Mouse (Mus musculus) olfactory bulb, adult 2 months (tissue): ENCODE results near the gene Daxx. TPM values are rescaled to one million over a fixed set of nuclear protein-coding genes. Genes with fewer than 3 reads are reported as not detected.

Source experiments
- H3K27ac ChIP-seq: fragments of 200-500 bp; 2 replicates; pipeline ENCODE4 v1.5.1; 2012; ENCODE audit warnings: low read depth, low read length; ENCODE audit not compliant: insufficient read depth
- H3K4me1 ChIP-seq: fragments of 200-500 bp; 2 replicates; pipeline ENCODE4 v1.6.1; 2012; ENCODE audit warnings: low read length; ENCODE audit not compliant: control insufficient read depth, insufficient read depth
- H3K4me3 ChIP-seq: fragments of 200-500 bp; 2 replicates; pipeline ENCODE4 v1.5.1; 2012; ENCODE audit warnings: mild to moderate bottlenecking, low read depth, low read length, moderate library complexity; ENCODE audit not compliant: insufficient read depth
- CTCF ChIP-seq: fragments of 200-500 bp; IDR thresholded peaks from 2 replicates; pipeline ENCODE4 v1.5.1; 2012; ENCODE audit warnings: low read depth, mild to moderate bottlenecking, low read length, moderate library complexity; ENCODE audit not compliant: insufficient read depth
- POLR2A ChIP-seq: fragments of 200-500 bp; IDR thresholded peaks from 2 replicates; pipeline ENCODE4 v1.6.1; 2012; ENCODE audit warnings: mild to moderate bottlenecking, low read depth, low read length, moderate library complexity; ENCODE audit not compliant: insufficient read depth
- WGBS: fragments of 180-500 bp; shearing (Covaris S2); methylation state at CpG from one replicate; pipeline ENCODE4 v1.1.7; 2018; 5-methylcytosine and 5-hydroxymethylcytosine counted together
- polyA plus RNA-seq: library from polyadenylated mRNA; stranded (reverse); fragments of >200 nt; gene quantifications from 2 replicates; pipeline ENCODE4 v1.2.4, GENCODE M21; 2012; ENCODE audit warnings: low replicate concordance; ENCODE audit not compliant: missing spikeins, insufficient read depth, insufficient read length

Daxx gene
- polyA plus RNA-seq, 1 experiment, result not detected

DNA sequence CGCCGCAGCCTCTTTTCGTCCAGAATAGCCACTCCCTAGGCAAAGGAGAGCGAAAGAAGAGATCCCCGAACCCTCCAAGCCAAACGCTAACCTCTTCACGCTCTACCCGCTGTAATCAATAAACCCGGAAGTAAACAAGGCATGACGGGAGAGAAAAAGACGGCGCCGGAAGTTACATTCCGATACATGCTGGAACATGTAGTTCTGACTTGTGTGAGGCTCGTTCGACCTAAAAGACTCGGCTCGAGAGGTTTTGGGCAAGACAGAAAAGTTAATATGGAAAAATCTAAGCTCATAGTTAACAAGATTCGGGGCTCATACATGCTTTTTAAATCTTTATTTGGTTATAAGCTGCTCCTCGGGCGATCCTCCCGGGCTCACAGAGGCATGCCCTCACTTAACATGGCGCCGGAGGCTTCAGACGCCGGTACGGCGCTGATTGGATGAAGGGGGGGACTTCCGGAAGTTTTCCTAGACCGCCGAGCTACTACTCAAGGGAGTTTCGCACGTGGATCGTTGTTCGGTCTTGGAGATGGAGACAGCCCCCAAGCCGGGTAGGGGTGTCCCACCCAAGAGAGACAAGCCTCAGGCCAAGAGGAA is 31.1 kb downstream of the Daxx start, which contains the start of the genes Pfdn6 and Wdr46:
TSS of gene Pfdn6 (minus strand) at position 138 of the 600 bp plus-strand sequence.
TSS of gene Wdr46 (plus strand) at position 455 of the 600 bp plus-strand sequence.
- TF ChIP-seq POLR2A (peak; percentile 42; the same call in 1 of the 2 replicates), CTCF (no peak)
- Histone ChIP-seq H3K4me1 (peaks cover 20% of the 10 kb centered on the region), H3K27ac (peak within 1 kb of the TSS; percentile 40; the same call in 1 of the 2 replicates), H3K4me3 (peak within 1 kb of the TSS; percentile 77)
- under 1% methylated on average over 36 of the region's 36 CpGs for WGBS

DNA sequence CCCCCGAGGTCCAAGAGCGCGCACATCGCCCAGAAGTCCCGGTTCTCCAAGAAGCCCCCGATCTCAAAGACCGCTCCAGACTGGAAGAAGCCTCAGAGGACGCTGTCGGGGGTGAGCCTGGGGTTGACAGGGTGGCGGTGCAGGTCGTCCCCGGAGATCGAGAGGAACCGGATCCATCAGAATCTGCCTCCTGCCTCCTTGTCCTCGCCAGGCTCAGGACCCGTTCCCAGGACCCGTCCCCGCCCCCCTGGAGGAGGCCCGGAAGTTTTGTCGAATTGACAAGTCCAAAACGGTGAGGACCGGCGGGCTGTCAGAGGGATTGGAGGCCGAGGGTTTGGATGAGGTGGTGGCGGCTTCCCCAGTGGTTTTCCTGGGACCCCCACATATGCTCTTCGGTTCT is 31.8 kb downstream of the Daxx start:
- no peak overlapping the region for H3K27ac ChIP-seq
- H3K4me3 ChIP-seq, result peak overlapping the region; percentile 77
- TF ChIP-seq POLR2A (no peak), CTCF (no peak)
- H3K4me1 ChIP-seq, result peaks cover 20% of the 10 kb centered on the region
- WGBS, result 4% methylated on average over 26 of the region's 26 CpGs

DNA sequence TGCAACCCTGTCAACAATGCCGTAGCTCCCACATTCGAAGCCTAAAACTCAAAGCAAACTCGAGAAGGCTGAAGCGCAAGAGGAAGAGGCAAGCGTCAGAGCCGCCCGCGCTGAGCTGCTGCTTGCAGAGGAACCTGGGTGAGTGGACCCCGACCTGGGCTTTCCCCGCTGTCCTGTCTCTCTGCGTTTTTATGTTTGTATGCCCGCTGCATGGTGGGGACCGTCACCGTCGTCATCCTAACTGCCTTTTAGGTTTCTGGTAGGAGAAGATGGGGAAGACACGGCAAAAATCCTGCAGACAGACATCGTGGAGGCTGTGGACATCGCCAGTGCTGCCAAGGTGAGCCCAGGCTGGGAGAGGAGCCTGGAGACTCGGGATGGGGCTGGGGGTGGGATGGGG is 32.2 kb downstream of the Daxx start:
- Histone ChIP-seq H3K4me1 (peaks cover 20% of the 10 kb centered on the region), H3K27ac (no peak overlapping the region), H3K4me3 (peak overlapping the region; percentile 77)
- WGBS, result 59% methylated on average over 19 of the region's 19 CpGs
- TF ChIP-seq CTCF (no peak), POLR2A (no peak)

DNA sequence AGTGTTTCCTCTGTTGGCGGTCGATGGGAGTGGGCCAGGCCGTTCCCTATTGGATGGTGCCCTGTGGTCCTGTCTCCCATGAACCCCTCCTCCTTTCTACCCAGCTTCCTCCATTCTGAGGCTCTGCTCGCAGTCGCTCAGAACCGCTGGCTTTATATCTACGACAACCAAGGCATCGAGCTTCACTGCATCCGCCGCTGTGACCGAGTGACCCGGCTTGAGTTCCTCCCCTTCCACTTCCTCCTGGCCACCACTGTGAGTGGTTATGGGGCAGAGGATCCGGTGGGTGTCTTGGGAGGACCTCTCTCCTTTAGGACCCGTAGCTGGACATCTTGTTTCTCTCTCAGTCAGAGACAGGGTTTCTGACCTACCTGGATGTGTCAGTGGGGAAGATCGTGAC is 34.2 kb downstream of the Daxx start:
- no peak for TF ChIP-seq POLR2A
- no peak for TF ChIP-seq CTCF

DNA sequence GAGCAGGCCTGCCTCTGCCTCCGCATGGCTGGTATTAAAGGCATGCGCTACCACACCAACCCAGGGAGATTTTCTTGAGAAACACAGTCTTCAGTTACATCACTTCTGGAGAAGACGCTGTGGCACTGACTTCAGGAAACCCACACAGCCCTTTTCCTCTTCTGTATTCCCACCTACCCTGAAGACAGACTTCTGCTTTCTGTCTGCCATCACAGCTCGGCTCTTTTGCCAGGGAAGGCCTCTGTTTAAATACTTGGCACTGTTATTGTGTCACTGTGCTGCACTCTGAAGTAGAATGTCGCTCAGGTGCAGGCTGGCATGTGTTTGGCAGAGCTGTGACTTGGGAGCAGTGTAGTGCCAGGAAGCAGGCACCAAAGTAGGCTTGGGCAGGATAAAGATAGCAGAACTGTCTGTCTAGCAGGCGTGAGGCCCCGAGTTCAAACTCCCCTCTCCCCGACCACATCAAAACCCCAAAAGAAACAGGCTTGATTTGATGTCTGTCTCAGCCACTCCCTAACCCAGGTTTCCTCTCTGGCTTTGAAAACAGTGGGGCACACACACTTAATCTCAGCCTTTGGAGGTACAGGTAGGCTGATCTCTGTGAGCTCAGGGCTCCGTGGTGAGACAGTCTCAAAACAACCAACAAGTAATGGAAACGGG is 38.3 kb downstream of the Daxx start:
- WGBS, result 89% methylated on average over 10 of the region's 10 CpGs

More for the DNA sequence above, 34.2 kb downstream of the Daxx start:
- Histone ChIP-seq H3K27ac (no peak overlapping the region), H3K4me1 (peaks cover 20% of the 10 kb centered on the region), H3K4me3 (no peak overlapping the region)
- WGBS, result 92% methylated on average over 15 of the region's 15 CpGs

DNA sequence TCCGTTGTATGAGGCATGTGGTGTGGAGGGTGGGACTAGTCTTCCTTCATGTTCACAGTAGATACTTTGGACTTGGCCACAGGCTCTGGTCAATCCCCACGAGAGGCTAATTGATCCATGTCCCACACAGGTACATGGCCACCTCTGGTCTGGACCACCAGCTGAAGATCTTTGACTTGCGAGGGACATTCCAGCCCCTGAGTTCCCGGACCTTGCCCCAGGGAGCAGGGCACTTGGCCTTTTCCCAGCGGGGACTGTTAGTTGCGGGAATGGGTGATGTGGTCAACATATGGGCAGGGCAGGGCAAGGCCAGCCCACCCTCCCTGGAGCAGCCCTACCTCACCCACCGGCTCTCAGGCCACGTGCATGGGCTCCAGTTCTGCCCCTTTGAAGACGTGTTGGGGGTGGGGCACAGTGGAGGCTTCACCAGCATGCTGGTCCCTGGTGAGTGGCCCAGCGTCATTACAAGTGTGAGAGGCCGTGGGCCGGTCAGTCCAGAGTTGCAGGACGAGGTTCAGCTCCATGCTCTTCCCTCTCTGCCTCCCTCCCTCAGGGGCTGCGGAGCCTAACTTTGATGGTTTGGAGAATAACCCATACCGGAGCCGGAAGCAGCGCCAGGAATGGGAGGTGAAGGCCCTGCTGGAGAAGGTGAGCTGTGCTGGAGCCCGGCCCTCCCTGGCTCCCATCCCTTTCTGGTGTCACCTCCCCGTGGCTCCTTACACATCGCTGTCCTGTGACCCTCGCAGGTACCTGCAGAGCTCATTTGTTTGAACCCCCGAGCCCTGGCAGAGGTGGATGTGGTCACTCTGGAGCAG is 39.1 kb downstream of the Daxx start:
- 87% methylated on average over 22 of the region's 22 CpGs for WGBS
- H3K27ac ChIP-seq, result no peak overlapping the region
- peaks cover 27% of the 10 kb centered on the region for H3K4me1 ChIP-seq
- TF ChIP-seq CTCF (no peak), POLR2A (no peak)
- H3K4me3 ChIP-seq, result no peak overlapping the region

More for the DNA sequence above, 38.3 kb downstream of the Daxx start:
- no peak for TF ChIP-seq CTCF
- no peak for TF ChIP-seq POLR2A
- Histone ChIP-seq H3K27ac (no peak overlapping the region), H3K4me3 (no peak overlapping the region), H3K4me1 (peaks cover 27% of the 10 kb centered on the region)

DNA sequence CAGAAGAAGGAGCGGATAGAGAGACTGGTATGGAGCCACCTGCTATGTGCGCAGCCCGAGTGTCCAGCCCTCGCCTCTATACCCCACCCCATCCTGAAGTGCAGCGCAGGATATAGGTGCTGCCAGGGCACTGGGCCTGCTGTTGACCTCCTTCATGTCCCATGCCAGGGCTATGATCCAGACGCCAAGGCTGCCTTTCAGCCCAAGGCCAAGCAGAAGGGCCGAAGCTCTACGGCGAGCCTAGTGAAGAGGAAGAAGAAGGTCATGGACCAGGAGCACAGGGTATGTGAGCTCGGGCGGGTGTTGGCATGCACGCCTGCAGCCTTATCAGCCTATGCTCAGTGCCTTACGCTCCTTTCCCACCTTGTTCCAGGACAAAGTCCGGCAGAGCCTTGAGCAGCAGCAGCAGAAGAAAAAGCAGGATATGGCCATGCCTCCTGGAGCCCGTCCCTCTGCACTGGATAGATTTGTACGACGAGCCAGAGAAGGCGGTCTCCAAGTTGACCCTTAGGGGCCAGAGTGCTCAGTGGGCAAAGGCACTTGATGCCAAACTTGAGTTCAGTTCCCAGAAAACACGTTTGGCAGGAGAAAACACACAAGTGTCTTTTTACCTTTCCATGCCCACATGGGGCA is 39.8 kb downstream of the Daxx start:
- WGBS, result 91% methylated on average over 19 of the region's 19 CpGs
- no peak for TF ChIP-seq POLR2A
- no peak for TF ChIP-seq CTCF
- H3K4me1 ChIP-seq, result peaks cover 27% of the 10 kb centered on the region
- H3K27ac ChIP-seq, result no peak overlapping the region
- H3K4me3 ChIP-seq, result no peak overlapping the region

DNA sequence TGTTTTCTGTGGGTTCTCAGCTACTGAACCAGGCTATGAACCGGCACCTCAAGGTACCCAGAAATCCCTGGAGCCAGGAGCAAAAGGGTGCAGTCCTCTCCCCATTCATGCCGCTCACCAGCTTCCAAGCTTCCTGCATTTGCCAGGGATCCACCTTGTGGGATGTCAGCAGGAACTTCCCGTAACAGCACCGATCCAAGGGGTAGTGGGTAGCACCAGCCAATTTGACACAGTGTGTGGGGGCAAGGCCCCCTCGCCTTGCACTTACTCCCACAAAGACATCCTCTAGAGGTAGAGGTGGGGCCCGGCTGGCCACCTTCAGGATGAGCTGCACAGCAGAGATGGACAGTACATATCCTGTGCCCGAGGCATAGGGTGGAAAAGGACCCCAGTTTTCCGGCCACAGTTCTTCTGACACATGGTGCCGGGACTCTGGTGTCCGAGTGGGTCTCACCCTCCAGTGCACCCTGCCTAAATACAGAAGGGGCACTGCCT is 41.0 kb downstream of the Daxx start:
- TF ChIP-seq POLR2A, result no peak
- no peak for TF ChIP-seq CTCF
- Histone ChIP-seq H3K27ac (no peak overlapping the region), H3K4me1 (peaks cover 35% of the 10 kb centered on the region), H3K4me3 (peak overlapping the region; percentile 72)
- WGBS, result 63% methylated on average over 10 of the region's 10 CpGs
